Mouse (Mus musculus) layer of hippocampus, postnatal 10 days (tissue): ENCODE data around the gene Chrnd. TPM values are rescaled to one million over a fixed set of nuclear protein-coding genes. Genes with fewer than 3 reads are reported as not detected.

Experiments used
- DNase-seq, 2 experiments: peaks; one replicate each; pipeline ENCODE4 v3.0.0; 2021; ENCODE audit warnings: low spot score in 2 of 2
- total RNA-seq, 2 experiments: library from RNA; stranded (reverse); gene quantifications; 2 replicates each; pipeline ENCODE4 v1.2.3; 2021

Chrnd gene
- total RNA-seq, 2 experiments from 2014 or later = not detected

DNA sequence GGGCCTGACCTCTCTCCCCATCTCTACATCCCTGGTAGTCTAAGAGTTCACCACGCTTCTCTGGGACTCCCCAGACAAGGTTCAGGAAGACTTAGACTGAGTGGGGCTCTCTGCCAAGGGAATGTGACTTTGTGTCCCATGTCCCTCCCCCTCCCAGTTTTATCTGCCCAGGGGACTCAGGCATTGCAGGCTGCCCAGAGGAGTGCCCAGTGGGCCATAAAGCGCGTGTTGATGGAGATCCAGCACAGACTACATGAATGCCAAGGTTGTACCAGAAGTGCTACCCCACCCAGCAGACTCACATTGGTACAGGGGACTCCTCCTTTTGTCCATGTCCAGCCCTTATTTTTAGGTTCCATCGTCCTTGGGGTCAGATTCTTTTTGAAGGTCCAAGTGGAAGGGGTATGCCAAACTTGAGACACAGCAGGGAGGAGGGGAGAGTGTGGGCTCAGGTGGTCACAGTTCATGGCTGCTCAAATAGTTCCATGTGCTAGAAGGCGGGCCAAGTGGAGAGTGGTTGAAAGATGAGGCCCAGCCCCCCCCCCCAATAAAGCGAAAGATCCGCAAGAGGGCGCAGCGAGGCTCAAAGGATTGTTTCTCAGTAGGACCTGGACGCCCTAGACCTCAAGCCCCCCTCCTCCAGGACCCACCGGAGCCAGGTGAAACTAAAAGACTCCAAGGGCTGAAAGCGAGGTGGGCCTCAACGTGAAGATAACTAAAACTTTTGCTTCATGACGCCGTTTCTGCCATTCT is 6.2 kb upstream of the Chrnd start:
- DNase-seq = no peak

DNA sequence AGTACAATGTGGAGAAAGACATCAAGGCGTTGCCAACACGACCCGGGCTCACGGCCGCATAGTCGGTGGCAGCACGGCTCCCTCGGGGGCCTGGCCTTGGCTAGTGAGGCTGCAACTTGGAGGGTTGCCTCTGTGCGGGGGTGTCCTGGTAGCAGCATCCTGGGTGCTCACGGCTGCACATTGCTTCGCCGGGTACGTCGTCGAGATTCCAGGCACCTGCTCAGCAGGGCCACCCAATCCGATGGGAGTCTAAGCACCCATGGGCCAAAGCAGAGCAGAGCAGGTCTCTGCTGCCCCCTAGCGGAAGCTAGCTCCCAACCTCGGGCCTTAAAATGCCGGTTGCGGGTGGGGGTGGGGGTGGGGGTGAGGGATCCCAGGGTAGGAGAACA is 5.7 kb upstream of the Chrnd start:
- peak; percentile 86 for DNase-seq

DNA sequence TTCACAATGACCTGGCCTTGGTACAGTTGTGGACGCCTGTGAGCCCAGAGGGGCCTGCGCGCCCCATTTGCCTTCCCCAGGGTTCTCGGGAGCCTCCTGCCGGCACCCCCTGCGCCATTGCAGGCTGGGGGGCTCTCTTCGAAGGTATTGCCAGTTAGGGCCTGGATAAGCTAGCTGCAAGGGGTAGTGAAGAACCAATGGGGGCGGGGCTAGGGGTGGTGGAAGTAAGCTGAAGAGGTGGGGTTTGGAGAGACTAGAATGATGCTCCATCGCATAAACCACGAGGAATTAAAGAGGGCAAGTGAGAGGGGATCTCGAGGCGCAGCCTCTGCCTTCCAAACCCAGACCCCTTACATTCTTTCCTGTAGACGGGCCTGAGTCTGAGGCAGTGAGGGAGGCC is 4.9 kb upstream of the Chrnd start:
- no peak for DNase-seq

DNA sequence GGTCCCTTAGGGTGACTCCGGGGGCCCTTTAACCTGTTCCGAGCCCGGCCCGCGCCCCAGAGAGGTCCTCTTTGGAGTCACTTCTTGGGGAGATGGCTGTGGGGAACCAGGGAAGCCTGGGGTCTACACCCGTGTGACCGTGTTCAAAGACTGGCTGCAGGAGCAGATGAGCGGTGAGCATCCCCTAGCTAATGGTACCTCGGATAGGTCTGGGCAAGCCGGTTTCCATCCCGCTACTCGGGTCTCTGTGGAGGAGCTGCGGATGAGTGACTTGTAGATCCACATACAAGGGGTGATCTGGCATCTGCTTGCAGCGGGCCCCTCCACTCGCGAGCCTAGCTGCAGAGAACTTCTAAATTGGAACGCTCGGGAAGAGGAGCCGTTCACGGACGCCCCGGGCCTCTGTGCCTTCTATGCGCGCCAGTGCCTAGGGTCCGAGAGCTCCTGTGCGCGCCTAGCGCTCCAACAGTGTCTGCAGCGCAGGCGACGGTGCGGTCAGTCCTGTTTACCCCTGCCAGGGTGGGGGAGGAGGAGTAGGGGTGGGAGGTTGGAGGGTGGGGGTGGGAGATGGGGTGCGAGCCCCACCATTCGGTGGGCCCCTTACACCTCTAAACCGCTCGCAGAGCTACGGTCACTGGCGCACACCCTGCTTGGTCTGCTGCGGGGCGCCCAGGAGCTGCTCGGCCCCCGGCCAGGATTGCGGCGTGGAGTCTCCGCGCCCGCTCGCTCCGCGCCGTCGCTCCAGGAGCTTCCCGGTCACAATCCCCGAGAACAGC is 4.0 kb upstream of the Chrnd start:
- DNase-seq = no peak

DNA sequence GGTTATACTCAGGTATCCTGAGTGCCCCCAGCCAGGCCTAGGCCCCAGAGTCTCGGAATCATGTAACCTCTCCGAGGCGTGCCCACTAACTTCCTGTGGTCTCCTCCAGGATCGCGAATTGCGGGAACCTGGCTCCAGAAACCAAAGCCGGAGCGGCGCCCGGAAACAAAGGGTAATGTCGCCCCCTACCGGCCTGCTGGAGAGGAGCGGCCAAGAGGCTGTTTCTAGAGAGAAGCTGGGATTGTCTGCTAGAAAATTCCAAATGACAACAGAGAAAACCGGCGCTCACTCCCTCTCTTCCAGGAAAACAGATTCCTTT is 3.4 kb upstream of the Chrnd start:
- DNase-seq = peak; percentile 83 to 84

DNA sequence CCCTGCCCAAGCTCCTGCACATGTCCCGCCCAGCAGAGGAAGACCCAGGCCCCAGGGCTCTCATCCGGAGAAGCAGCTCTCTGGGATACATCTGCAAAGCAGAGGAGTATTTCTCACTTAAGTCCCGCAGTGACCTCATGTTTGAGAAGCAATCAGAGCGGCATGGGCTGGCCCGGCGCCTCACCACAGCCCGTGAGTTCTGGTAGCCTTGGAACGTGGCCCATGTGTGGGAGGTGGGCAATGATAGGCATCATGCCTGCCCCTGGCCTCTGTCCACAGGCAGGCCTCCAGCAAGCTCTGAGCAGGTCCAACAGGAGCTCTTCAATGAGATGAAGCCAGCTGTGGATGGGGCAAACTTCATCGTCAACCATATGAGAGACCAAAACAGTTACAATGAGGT is 6.9 kb downstream of the Chrnd start:
- no peak for DNase-seq

DNA sequence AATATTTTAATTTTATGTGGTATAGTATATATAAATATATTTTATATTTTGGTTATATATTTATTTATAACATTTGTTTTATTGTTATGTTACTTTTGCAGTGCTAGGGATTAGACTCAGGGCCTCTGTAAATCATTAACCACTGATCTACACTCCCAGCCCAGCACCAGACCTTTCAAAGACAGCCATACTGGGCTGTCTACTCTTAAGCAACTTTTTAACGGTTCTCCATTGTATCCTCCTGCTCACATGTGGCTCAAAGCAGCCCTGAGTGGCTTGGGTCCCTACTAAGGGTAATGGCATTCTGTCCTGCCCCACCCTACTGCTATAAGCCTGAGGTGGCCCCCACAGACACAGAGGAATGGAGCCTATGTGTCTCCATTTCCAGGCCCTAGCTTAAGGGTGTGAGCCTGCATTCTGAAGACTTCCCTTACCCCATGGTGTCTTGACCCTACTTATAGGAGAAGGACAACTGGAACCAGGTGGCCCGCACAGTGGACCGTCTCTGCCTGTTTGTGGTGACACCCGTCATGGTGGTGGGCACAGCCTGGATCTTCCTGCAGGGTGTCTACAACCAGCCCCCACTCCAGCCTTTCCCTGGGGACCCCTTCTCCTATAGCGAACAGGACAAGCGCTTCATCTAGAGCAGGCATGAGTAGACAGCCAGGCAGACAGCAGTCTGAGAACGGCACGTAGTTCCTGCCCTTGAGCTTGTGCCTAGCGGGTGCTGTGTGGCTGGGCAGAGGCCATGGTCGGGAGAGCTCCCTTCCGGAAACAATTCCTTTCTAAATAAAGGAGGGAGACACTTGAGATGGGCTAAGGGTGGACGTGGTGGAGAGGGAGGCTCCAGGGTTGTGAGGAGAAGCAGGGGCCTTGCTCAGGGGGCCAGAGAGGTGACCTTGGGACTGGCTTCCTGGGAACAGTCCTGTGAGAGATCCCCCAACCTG is 8.0 kb downstream of the Chrnd start:
- no peak for DNase-seq

DNA sequence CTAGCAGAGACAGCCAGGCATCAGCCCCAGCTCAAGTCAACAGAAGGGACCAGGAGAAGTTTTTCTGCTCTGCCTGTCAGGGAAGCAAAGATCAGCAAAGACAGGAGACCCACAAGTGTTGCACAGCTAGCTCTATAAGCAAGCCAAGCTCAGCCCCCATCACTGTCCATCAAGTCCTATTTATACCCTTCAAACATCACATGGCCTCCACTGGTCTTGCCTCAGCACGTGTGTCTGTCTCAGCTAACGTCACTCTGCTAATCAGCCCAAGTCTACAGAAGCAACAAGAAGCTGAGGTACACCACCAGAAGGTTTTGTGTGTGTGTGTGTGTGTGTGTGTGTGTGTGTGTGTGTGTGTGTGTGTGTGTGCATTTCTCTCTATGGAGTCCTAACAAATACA is 10.4 kb downstream of the Chrnd start:
- no peak for DNase-seq

DNA sequence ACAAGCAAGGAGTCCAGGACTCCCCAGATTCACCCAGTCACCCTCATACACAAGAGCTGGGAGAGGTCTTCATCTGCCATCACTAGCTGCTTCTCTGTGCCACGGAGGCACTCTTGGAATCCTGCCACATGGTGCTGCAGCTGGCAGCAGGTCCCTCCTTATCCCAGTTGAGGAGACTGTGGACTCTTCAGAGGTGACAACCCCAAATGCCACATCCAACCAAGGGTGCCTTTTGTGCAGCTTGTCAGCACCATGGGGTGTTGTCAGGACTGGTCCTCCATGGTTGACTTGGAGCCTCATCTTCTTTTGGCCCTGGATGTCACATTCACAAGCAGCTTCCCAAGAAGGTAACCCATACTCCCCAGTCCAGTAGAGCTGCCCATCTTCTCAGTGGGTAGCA is 11.4 kb downstream of the Chrnd start:
- DNase-seq = no peak

DNA sequence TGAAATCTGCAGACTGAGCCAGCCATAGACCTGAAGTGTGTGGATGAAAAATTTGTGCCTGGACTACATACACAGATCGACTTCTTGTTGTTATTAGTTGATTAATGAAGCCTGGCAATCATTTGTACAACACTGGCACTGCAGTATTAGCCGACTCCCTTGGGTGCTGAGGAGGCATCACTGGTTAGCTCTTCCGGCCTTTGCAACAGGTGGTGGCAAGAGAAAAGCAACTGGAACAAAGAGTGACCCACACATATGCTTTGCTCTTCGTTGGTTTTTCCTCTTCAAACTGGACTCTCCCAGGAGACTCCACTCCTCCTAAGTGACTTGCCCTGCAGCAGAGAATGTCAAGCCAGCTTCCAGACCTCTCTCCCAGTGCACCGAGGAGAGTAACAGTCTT is 13.4 kb downstream of the Chrnd start:
- DNase-seq = no peak

DNA sequence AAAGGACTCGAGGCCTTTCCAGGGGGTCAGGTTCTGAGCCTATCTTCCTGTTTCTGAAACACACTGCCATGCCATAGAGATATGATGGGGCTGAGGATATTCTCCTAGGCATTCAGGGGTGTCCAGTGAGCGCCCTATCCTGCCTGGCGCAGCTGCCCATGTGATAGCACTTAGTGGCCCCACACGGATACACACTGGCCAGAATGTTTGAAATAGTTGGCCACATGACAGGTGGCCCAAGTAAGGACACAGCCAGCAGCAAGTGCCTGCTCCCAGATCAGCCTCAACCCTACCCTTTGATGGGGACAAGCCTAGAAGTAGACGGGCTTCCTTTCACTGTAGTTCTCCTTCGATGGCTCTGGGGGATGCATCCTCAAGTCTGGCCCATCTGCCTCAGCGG is 14.1 kb downstream of the Chrnd start, which contains the start of gene Chrng:
Gene Chrng (plus strand): TSS at position 193 of the 400 bp plus-strand sequence.
- DNase-seq = no peak

DNA sequence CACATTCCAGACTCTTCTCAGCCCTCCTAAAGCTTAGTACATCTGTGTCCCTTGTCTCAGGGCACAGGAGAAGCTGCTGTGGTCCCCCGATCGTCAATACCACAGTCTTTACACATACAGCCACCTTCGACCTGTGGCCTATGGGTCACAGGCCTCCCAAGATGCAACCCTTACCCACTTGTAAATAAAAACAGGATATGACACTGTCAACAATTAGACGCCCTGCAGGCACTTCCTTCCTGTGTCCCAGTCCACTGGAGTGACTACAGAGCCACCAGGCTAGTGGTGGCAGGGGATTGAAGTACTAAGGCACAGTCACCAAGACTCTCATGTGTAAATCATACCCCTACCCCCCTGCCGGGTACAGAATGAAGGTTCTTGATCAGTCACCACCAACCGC is 14.6 kb downstream of the Chrnd start:
- DNase-seq = no peak

DNA sequence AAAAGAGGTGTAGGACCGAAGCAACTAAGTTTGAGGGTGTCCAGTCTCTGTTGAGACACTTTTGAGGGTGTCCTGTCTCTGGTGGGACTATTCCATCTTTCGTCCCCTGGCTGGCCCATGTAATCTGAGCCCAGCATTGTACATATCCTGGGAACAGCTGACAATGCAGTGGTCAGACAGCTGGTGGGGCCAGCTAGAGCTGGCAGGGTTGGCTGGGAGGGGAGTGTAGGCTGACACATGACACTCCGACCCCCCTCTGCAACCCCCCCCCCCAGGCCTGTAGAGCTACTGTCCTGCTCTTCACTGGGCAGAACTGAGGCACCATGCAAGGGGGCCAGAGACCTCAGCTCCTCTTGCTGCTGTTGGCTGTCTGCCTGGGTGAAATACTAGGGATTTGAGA is 15.1 kb downstream of the Chrnd start:
- DNase-seq = no peak

DNA sequence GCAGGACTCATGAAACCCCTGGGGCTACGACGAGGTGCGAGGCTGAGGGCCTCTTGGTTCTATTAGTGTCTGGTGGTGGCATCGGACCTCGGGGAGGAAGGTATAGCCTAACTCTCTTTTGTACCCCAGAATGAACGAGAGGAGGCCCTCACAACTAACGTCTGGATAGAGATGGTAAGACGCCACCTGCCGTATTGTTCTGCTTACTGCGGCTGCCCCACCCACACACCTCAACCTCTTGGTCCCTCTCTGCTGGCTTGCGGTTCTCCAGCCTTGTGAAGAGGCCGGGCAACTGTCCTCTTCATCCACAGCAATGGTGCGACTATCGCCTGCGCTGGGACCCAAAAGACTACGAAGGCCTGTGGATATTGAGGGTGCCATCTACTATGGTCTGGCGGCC is 15.9 kb downstream of the Chrnd start:
- DNase-seq = no peak

DNA sequence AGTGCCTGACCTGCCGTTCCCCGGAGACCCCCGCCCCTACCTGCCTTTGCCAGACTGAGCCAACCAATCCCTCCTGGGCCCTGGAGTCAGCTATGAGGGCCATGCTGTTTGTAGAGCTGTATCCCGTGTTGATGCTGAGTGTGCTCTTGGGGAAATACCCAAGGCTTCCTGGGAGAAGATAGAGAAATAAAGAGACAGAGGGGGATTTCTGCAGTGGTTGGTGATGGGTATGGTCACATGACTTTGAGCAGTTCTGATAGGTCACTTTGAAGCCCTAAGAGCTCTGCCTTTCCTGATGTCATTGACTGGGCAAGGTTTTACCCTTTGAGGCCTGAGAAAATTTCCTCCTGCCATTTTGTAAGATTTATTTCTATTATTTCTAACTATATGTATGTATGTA is 21.0 kb downstream of the Chrnd start:
- DNase-seq = no peak

DNA sequence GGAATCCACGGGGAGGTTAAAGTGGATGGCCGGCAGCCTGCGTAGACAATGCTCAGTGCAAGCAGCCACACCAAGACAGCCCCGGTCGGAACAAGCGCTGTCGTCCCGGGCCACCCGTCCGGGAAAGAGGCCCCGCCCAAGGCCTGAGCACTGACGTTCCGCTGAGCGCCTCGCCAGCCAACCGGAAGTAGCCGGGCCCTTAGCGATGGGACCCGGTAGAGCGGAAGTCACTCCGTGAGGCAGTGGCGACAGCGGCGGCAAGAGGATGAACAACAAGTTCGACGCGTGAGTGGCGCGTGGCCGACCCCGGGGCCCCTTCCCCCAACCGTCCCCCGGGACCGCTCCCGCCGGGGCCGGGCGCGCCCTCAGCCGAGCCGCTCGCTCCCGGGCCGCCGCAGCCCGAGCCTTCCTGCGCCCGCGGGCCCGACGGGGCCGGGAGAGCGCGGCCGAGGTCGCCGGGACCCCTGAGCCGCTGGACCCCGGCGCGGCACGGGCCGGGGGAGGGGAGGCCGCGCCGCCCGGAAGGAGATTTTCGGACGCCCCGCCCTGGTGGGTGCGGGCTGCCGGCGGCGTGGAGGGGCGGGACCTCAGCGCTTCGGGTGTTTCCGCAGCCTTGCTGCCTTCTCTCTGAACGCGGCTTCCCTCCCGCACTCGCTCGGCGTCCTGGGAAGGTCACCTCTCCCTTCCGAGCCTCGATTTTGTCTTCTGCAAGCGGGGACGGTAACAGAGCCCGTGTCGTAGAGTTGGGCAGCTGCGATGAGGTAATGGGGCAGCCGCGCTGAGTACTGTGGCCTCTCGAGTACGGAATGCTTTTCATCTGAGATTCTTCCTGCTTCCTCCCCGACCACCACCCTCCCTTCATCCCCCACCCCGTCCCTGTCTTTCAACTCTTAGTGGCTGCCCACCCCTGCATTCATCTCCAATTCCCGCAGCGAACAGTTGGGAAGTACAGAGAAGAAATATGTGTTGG is 23.6 kb downstream of the Chrnd start, which contains the start of gene Eif4e2:
Gene Eif4e2 (plus strand): TSS at position 180 of the 970 bp plus-strand sequence.
- DNase-seq = peak; percentile 93 to 95

DNA sequence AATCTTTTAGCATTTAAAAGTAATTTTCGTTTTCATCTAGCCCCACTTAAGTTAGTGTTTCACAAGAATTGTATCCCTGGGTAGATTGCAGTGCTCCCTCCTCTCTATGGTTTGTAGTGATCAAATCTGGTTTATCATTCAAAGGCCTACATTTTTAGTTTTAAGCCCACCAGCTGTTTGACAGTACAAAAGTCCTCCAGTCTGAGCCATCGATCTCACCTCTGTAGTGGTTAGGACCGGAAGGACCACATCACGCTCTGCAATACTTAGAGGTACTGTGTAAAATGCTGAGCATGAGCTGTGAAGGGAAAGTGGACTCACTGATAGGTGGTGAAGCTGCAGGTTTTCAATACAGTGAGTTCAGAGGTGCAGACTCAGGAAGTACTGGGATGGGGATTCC is 24.3 kb downstream of the Chrnd start:
- DNase-seq = no peak

DNA sequence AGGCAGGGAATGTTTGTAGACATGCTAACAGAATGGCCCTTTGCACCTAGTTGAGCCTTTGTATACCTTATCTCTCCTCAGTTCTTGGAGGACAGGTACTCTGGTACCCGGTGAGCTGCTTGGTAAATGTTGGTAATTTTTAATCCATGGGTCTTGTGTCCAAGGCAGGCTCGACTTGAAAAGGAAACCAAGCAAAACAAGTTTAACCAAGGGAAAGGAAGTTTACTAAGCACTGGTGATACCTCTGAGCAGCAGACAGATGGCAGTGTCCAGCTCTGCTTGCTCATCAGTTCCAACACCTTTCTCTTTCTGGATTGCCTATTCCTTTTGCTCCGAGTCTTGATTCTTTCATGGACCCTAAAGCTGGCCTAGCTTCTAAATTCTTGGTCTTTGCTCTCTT is 27.5 kb downstream of the Chrnd start:
- no peak for DNase-seq

DNA sequence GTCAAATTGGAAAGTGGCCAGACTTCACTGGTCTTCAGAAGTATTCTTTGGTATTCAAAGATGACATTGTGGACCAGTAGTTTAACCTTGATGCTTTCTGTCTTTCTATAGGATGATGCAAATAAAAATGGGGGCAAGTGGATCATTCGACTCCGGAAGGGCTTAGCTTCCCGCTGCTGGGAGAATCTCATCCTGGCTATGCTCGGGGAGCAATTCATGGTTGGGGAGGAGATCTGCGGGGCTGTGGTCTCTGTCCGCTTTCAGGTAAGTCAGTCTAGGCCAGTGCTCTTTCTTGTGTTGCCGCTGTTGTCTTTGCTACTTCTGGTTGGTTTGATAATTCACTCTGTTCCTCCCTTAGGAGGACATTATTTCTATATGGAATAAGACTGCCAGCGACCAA is 35.3 kb downstream of the Chrnd start:
- DNase-seq = no peak

DNA sequence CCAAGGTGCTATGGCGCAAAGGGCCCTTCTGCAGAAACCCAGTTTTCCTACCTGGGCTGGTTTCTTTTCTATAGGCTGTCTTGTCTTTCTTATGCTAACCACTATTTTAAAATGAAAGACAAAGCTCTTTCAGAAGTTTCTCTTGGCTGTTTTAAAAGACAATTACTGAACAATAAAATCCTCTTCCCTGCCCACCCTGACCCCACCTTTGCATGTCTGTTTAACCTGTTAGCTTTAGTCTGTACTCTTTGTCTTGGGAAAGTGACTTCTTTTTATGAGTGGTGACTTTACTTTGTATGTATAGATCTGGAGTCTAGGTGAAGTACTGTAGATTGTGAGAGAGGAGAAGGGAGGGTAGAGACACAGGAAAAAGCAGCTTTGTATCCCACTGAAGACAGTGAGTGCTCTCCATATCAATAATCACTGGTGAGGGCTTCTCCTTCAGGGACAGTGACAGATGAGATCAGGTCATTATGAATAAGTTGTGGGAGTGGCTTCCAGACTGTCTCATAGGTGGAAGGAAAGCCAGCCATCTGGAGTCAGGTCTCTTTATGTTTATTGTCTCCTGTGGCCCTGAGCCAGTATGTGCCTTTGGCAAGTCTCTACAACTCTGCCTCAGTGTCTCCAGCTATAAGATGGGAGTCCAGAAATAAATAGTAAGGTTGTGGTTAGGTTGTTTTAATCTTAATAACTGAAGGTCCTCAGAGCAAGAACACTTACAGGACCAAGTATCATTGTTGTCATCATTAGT is 36.2 kb downstream of the Chrnd start:
- DNase-seq = no peak
